Mouse (Mus musculus): ENCODE results near the gene 9530077C05Rik. TPM values are rescaled to one million over a fixed set of nuclear protein-coding genes. Genes with fewer than 3 reads are reported as not detected.

Gene 9530077C05Rik
- polyA plus RNA-seq, 1 experiment from 2014 or later = 19.7 TPM

- no peak overlapping the region for H3K4me3 ChIP-seq (ENCODE audit: low read depth, low read length)
- 85% methylated on average over 10 of the region's 10 CpGs for WGBS
- H3K27me3 ChIP-seq (ENCODE audit: control insufficient read depth, insufficient read depth, low read depth, low read length) = no peaks in the 10 kb centered on the region
- no peaks in the 10 kb centered on the region for H3K4me1 ChIP-seq (ENCODE audit: control insufficient read depth, insufficient read depth, low read length)
- 0 out of 2 replicates have a peak, but pooled peaks cover 3% of the 10 kb centered on the region for H3K36me3 ChIP-seq (ENCODE audit: control insufficient read depth, insufficient read depth, low read length)
- no peaks in the 10 kb centered on the region for H3K9me3 ChIP-seq (replicated peaks; ENCODE audit: control insufficient read depth, low read length, poor library complexity, severe bottlenecking)
- no peak overlapping the region for H3K9ac ChIP-seq (ENCODE audit: low read depth, low read length)
- ATAC-seq = no peak
- H3K4me2 ChIP-seq (ENCODE audit: low read length) = no peak overlapping the region
- H3K27ac ChIP-seq (ENCODE audit: low read length) = no peak overlapping the region
Measured at GRCm38 (mm10) chr9:22424196-22424595, 12.9 kb downstream of the 9530077C05Rik start.

GRCm38 (mm10) chr9:22424719-22425118 lies 13.4 kb downstream of the 9530077C05Rik start:
- Histone ChIP-seq H3K9me3 (replicated peaks; ENCODE audit: control insufficient read depth, low read length, poor library complexity, severe bottlenecking) (no peaks in the 10 kb centered on the region), H3K9ac (ENCODE audit: low read depth, low read length) (no peak overlapping the region), H3K4me2 (ENCODE audit: low read length) (no peak overlapping the region), H3K4me1 (ENCODE audit: control insufficient read depth, insufficient read depth, low read length) (peaks cover 2% of the 10 kb centered on the region; the same call in 1 of the 2 replicates), H3K27me3 (ENCODE audit: control insufficient read depth, insufficient read depth, low read depth, low read length) (no peaks in the 10 kb centered on the region), H3K36me3 (ENCODE audit: control insufficient read depth, insufficient read depth, low read length) (0 out of 2 replicates have a peak, but pooled peaks cover 3% of the 10 kb centered on the region), H3K4me3 (ENCODE audit: low read depth, low read length) (no peak overlapping the region), H3K27ac (ENCODE audit: low read length) (no peak overlapping the region)
- ATAC-seq = no peak
- 92% methylated on average over 4 of the region's 4 CpGs for WGBS

GRCm38 (mm10) chr9:22428028-22428665 lies 16.8 kb downstream of the 9530077C05Rik start:
- Histone ChIP-seq H3K27me3 (ENCODE audit: control insufficient read depth, insufficient read depth, low read depth, low read length) (no peaks in the 10 kb centered on the region), H3K4me2 (ENCODE audit: low read length) (no peak overlapping the region), H3K36me3 (ENCODE audit: control insufficient read depth, insufficient read depth, low read length) (0 out of 2 replicates have a peak, but pooled peaks cover 3% of the 10 kb centered on the region), H3K4me3 (ENCODE audit: low read depth, low read length) (no peak overlapping the region), H3K9ac (ENCODE audit: low read depth, low read length) (no peak overlapping the region), H3K27ac (ENCODE audit: low read length) (no peak overlapping the region), H3K9me3 (replicated peaks; ENCODE audit: control insufficient read depth, low read length, poor library complexity, severe bottlenecking) (no peaks in the 10 kb centered on the region), H3K4me1 (ENCODE audit: control insufficient read depth, insufficient read depth, low read length) (peaks cover 5% of the 10 kb centered on the region; the same call in 1 of the 2 replicates)
- 32% methylated on average over 2 of the region's 4 CpGs for WGBS
- no peak for ATAC-seq

GRCm38 (mm10) chr9:22428666-22429410 lies 17.5 kb downstream of the 9530077C05Rik start:
- WGBS = 83% methylated on average over 14 of the region's 14 CpGs
- ATAC-seq = no peak
- no peaks in the 10 kb centered on the region for H3K27me3 ChIP-seq (ENCODE audit: control insufficient read depth, insufficient read depth, low read depth, low read length)

GRCm38 (mm10) chr9:22429533-22430241 lies 18.4 kb downstream of the 9530077C05Rik start:
- 43% methylated on average over 15 of the region's 15 CpGs for whole genome bisulfite sequencing

More at GRCm38 (mm10) chr9:22428666-22429410, 17.5 kb downstream of the 9530077C05Rik start:
- H3K4me1 ChIP-seq (ENCODE audit: control insufficient read depth, insufficient read depth, low read length) = peaks cover 5% of the 10 kb centered on the region; the same call in 1 of the 2 replicates
- H3K4me2 ChIP-seq (ENCODE audit: low read length) = no peak overlapping the region
- no peak overlapping the region for H3K27ac ChIP-seq (ENCODE audit: low read length)
- H3K36me3 ChIP-seq (ENCODE audit: control insufficient read depth, insufficient read depth, low read length) = 0 out of 2 replicates have a peak, but pooled peaks cover 3% of the 10 kb centered on the region
- H3K9ac ChIP-seq (ENCODE audit: low read depth, low read length) = no peak overlapping the region
- H3K9me3 ChIP-seq (replicated peaks; ENCODE audit: control insufficient read depth, low read length, poor library complexity, severe bottlenecking) = no peaks in the 10 kb centered on the region
- H3K4me3 ChIP-seq (ENCODE audit: low read depth, low read length) = no peak overlapping the region

GRCm38 (mm10) chr9:22430315-22430840 lies 19.1 kb downstream of the 9530077C05Rik start:
- Histone ChIP-seq H3K9me3 (replicated peaks; ENCODE audit: control insufficient read depth, low read length, poor library complexity, severe bottlenecking) (no peaks in the 10 kb centered on the region), H3K4me2 (ENCODE audit: low read length) (no peak overlapping the region), H3K27me3 (ENCODE audit: control insufficient read depth, insufficient read depth, low read depth, low read length) (no peaks in the 10 kb centered on the region), H3K27ac (ENCODE audit: low read length) (no peak overlapping the region), H3K36me3 (ENCODE audit: control insufficient read depth, insufficient read depth, low read length) (no peaks in the 10 kb centered on the region), H3K9ac (ENCODE audit: low read depth, low read length) (no peak overlapping the region), H3K4me1 (ENCODE audit: control insufficient read depth, insufficient read depth, low read length) (peaks cover 5% of the 10 kb centered on the region; the same call in 1 of the 2 replicates), H3K4me3 (ENCODE audit: low read depth, low read length) (no peak overlapping the region)
- WGBS = 38% methylated on average over 5 of the region's 5 CpGs
- no peak for ATAC-seq

More at GRCm38 (mm10) chr9:22429533-22430241, 18.4 kb downstream of the 9530077C05Rik start:
- Histone ChIP-seq H3K4me3 (ENCODE audit: low read depth, low read length) (no peak overlapping the region), H3K4me2 (ENCODE audit: low read length) (no peak overlapping the region), H3K27ac (ENCODE audit: low read length) (no peak overlapping the region), H3K9ac (ENCODE audit: low read depth, low read length) (no peak overlapping the region), H3K9me3 (replicated peaks; ENCODE audit: control insufficient read depth, low read length, poor library complexity, severe bottlenecking) (no peaks in the 10 kb centered on the region), H3K36me3 (ENCODE audit: control insufficient read depth, insufficient read depth, low read length) (no peaks in the 10 kb centered on the region), H3K4me1 (ENCODE audit: control insufficient read depth, insufficient read depth, low read length) (peaks cover 5% of the 10 kb centered on the region; the same call in 1 of the 2 replicates), H3K27me3 (ENCODE audit: control insufficient read depth, insufficient read depth, low read depth, low read length) (no peaks in the 10 kb centered on the region)
- no peak for ATAC-seq

- Histone ChIP-seq H3K4me1 (ENCODE audit: control insufficient read depth, insufficient read depth, low read length) (peaks cover 5% of the 10 kb centered on the region; the same call in 1 of the 2 replicates), H3K9me3 (replicated peaks; ENCODE audit: control insufficient read depth, low read length, poor library complexity, severe bottlenecking) (no peaks in the 10 kb centered on the region), H3K27ac (ENCODE audit: low read length) (no peak overlapping the region), H3K9ac (ENCODE audit: low read depth, low read length) (no peak overlapping the region), H3K36me3 (ENCODE audit: control insufficient read depth, insufficient read depth, low read length) (0 out of 2 replicates have a peak, but pooled peaks cover 2% of the 10 kb centered on the region), H3K4me3 (ENCODE audit: low read depth, low read length) (no peak overlapping the region), H3K4me2 (ENCODE audit: low read length) (no peak overlapping the region), H3K27me3 (ENCODE audit: control insufficient read depth, insufficient read depth, low read depth, low read length) (no peaks in the 10 kb centered on the region)
- WGBS = 72% methylated on average over 2 of the region's 2 CpGs
- no peak for ATAC-seq
Measured at GRCm38 (mm10) chr9:22433221-22433620, 21.9 kb downstream of the 9530077C05Rik start.

GRCm38 (mm10) chr9:22434101-22434500 lies 22.8 kb downstream of the 9530077C05Rik start:
- Histone ChIP-seq H3K4me3 (ENCODE audit: low read depth, low read length) (no peak overlapping the region), H3K9me3 (replicated peaks; ENCODE audit: control insufficient read depth, low read length, poor library complexity, severe bottlenecking) (no peaks in the 10 kb centered on the region), H3K27ac (ENCODE audit: low read length) (no peak overlapping the region), H3K4me2 (ENCODE audit: low read length) (no peak overlapping the region), H3K36me3 (ENCODE audit: control insufficient read depth, insufficient read depth, low read length) (0 out of 2 replicates have a peak, but pooled peaks cover 2% of the 10 kb centered on the region), H3K9ac (ENCODE audit: low read depth, low read length) (no peak overlapping the region), H3K27me3 (ENCODE audit: control insufficient read depth, insufficient read depth, low read depth, low read length) (no peaks in the 10 kb centered on the region), H3K4me1 (ENCODE audit: control insufficient read depth, insufficient read depth, low read length) (peaks cover 5% of the 10 kb centered on the region; the same call in 1 of the 2 replicates)
- WGBS = 97% methylated on average over 2 of the region's 2 CpGs
- ATAC-seq = no peak

Data from midbrain, embryonic 16.5 days (tissue).